Mouse (Mus musculus) limb, embryonic 12.5 days (tissue): ENCODE results near the gene Hoxc4. TPM values are rescaled to one million over a fixed set of nuclear protein-coding genes. Genes with fewer than 3 reads are reported as not detected.

ENCODE experiments used
- ATAC-seq: fragments of 200-750 bp; cut with Nextera tagmentation; 2 replicates; pipeline ENCODE4 v1.8.0; 2017; ENCODE audit warnings: low read depth, moderate TSS enrichment; ENCODE audit not compliant: insufficient number of reproducible peaks, insufficient read depth, low FRiP score, low TSS enrichment
- H3K27ac ChIP-seq: fragments of 300-500 bp; sonication (generic); 2 replicates; pipeline ENCODE4 v1.5.1; 2016; ENCODE audit warnings: mild to moderate bottlenecking, moderate library complexity
- H3K27me3 ChIP-seq: fragments of 300-500 bp; sonication (generic); 2 replicates; pipeline ENCODE4 v1.6.1; 2016; ENCODE audit warnings: mild to moderate bottlenecking, moderate library complexity
- H3K36me3 ChIP-seq: fragments of 300-500 bp; sonication (generic); 2 replicates; pipeline ENCODE4 v1.6.1; 2016; ENCODE audit warnings: mild to moderate bottlenecking, moderate library complexity
- H3K4me1 ChIP-seq: fragments of 300-500 bp; sonication (generic); replicated peaks from 2 replicates; pipeline ENCODE4 v1.6.1; 2016
- H3K4me2 ChIP-seq: fragments of 300-500 bp; sonication (generic); 2 replicates; pipeline ENCODE4 v1.6.1; 2016; ENCODE audit warnings: mild to moderate bottlenecking, moderate library complexity
- H3K4me3 ChIP-seq: fragments of 300-500 bp; sonication (generic); replicated peaks from 2 replicates; pipeline ENCODE4 v1.5.1; 2016; ENCODE audit warnings: mild to moderate bottlenecking
- H3K9ac ChIP-seq: fragments of 300-500 bp; sonication (generic); replicated peaks from 2 replicates; pipeline ENCODE4 v1.6.1; 2016; ENCODE audit warnings: mild to moderate bottlenecking, moderate library complexity
- H3K9me3 ChIP-seq: fragments of 300-500 bp; sonication (generic); 2 replicates; pipeline ENCODE4 v1.6.1; 2016; ENCODE audit warnings: mild to moderate bottlenecking, moderate library complexity
- WGBS: fragments of 180-500 bp; shearing (Covaris S2); methylation state at CpG from one replicate; pipeline ENCODE4 v1.1.7; 2016; 5-methylcytosine and 5-hydroxymethylcytosine counted together
- polyA plus RNA-seq: library from polyadenylated mRNA; unstranded; fragments of >200 nt; fragmentation: Nextera tagmentation; extraction: Ambion mirVana; gene quantifications from 2 replicates; pipeline ENCODE4 v1.2.1, GENCODE M21; 2016

Hoxc4 gene
- 3.8 and 6.7 TPM in 2 replicates for polyA plus RNA-seq

DNA sequence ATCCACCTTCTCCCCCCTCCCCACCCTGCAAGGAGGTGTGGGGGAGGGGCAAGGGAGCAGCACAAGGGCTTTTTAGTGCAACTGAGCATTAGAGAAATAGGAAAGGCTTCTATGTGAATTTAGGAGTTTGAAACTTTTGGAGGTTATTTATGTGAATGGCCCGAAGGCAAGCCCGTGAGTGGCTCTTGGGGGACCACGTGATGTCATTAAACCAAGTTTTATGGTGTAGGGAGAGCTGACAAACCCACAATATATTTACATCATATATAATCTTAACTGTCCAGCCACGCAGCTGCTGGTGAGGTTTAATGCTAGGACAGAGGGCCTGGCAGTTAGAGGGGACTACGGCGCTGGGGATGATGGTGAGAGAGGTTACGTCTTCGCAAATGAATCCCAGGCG lies at the start of gene Hoxc4:
Gene Hoxc4 (plus strand): TSS at position 299 of the 400 bp plus-strand sequence.
- ATAC-seq = no peak
- no peak within 1 kb of the TSS for H3K4me3 ChIP-seq
- 10% methylated on average over 9 of the region's 9 CpGs for WGBS
- H3K4me2 ChIP-seq = no peak within 1 kb of the TSS; the same call in 1 of the 2 replicates
- H3K27ac ChIP-seq = no peak within 1 kb of the TSS
- peaks cover 52% of the 10 kb centered on the region for H3K4me1 ChIP-seq
- no peak within 1 kb of the TSS for H3K9ac ChIP-seq
- H3K9me3 ChIP-seq = no peaks in the 10 kb centered on the region
- no peaks in the 10 kb centered on the region for H3K36me3 ChIP-seq
- peaks cover 99% of the 10 kb centered on the region for H3K27me3 ChIP-seq

DNA sequence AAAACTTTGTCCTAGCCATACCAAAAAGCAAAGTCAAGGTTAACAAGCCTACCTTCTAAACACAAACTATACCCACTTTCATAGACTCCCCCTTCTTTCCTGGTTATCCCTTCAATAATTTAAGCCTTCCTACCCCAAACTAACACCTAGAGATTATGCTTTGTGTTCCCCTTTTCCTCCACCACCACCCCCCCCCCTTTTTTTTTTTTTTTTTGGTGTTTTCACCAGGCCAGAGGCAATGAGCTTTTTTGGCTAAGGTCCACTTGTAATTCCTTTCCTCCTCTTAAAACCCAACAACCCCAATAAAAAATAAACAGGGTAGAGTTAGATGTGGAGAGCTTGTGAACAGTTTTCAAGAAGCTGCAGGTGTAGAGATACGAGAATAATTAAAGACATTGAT lies 49.4 kb upstream of the Hoxc4 start:
- no peak for ATAC-seq
- peak overlapping the region; percentile 61 for H3K4me2 ChIP-seq
- H3K27ac ChIP-seq = no peak overlapping the region
- WGBS = 28% methylated on average over 1 of the region's 1 CpGs
- peaks cover 36% of the 10 kb centered on the region for H3K4me1 ChIP-seq
- H3K4me3 ChIP-seq = peak overlapping the region; percentile 42
- peaks cover 94% of the 10 kb centered on the region for H3K27me3 ChIP-seq
- no peaks in the 10 kb centered on the region for H3K9me3 ChIP-seq
- peak overlapping the region; percentile 42; the same call in 1 of the 2 replicates for H3K9ac ChIP-seq
- H3K36me3 ChIP-seq = no peaks in the 10 kb centered on the region

DNA sequence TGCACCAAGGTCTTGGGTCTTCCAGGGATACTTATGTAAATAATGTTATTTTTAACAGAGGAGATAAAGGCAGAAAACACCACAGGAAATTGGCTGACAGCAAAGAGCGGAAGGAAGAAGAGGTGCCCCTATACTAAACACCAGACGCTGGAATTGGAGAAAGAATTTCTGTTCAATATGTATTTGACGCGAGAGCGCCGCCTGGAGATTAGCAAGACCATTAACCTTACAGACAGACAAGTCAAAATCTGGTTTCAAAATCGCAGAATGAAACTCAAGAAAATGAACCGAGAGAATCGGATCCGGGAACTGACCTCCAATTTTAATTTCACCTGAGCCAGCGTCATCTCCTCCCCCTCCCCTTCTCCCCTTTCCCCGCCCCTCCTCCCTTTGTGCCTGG lies 48.0 kb upstream of the Hoxc4 start:
- H3K4me3 ChIP-seq = peak overlapping the region; percentile 8; the same call in 1 of the 2 replicates
- no peak overlapping the region for H3K27ac ChIP-seq
- H3K36me3 ChIP-seq = no peaks in the 10 kb centered on the region
- H3K9ac ChIP-seq = no peak overlapping the region; the same call in 1 of the 2 replicates
- H3K4me1 ChIP-seq = peaks cover 41% of the 10 kb centered on the region
- ATAC-seq = no peak
- 2% methylated on average over 12 of the region's 12 CpGs for WGBS
- H3K9me3 ChIP-seq = no peaks in the 10 kb centered on the region
- peak overlapping the region; percentile 61 for H3K4me2 ChIP-seq
- H3K27me3 ChIP-seq = peaks cover 93% of the 10 kb centered on the region

DNA sequence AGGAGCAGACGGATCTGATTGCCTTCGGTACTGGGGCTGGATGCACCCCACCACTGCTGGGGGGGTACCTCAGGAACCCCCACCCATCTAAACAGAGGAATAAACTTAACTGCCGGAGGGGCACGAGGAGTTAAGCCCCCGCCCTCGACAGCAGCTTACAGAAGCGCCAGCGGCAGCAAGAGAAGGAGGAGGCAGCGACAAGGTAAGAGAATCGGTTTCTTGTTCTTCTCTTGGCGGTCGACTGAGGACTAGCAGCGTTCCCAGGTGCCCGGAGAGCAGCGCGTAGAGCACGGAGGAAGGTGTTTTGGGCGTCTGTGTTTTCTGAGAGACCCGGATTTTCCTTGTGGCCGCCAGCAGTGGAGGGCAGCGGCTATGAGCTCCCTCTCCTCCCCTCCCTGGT lies 46.5 kb upstream of the Hoxc4 start:
- H3K9ac ChIP-seq = peak overlapping the region; percentile 50
- WGBS = 1% methylated on average over 21 of the region's 21 CpGs
- no peak for ATAC-seq

GRCm38 (mm10) chr15:102972753-102973152 lies 46.0 kb upstream of the Hoxc4 start:
- Histone ChIP-seq H3K4me2 (peak overlapping the region; percentile 82), H3K4me3 (peak overlapping the region; percentile 34), H3K36me3 (no peaks in the 10 kb centered on the region), H3K27ac (peak overlapping the region; percentile 32; the same call in 1 of the 2 replicates), H3K27me3 (peaks cover 93% of the 10 kb centered on the region), H3K9ac (peak overlapping the region; percentile 50), H3K4me1 (peaks cover 54% of the 10 kb centered on the region), H3K9me3 (no peaks in the 10 kb centered on the region)
- ATAC-seq = no peak
- 3% methylated on average over 6 of the region's 6 CpGs for WGBS

More for the DNA sequence above, 46.5 kb upstream of the Hoxc4 start:
- Histone ChIP-seq H3K27me3 (peaks cover 93% of the 10 kb centered on the region), H3K4me1 (peaks cover 49% of the 10 kb centered on the region), H3K4me2 (peak overlapping the region; percentile 82), H3K9me3 (no peaks in the 10 kb centered on the region), H3K27ac (peak overlapping the region; percentile 32; the same call in 1 of the 2 replicates), H3K4me3 (peak overlapping the region; percentile 34), H3K36me3 (no peaks in the 10 kb centered on the region)

DNA sequence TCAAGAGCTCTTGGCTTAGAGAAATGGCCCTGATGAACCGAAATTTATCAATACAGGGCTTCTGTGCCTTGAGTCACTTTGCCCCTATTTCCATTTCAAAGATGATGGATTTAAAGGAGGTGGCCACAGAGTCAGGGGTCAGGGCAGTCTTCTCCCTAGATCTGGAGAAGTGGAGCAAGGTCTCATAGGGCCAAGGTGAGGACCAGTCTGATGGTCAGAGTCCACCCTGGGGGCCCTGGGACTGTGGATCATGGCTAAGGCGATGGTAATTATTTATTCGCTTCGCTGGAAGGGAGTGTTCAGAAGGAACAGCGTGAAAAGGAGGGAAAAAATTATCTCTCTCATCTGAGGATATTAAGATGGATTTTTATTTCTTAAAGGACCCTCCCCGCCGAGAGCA lies 43.7 kb upstream of the Hoxc4 start:
- 0 out of 2 replicates have a peak overlapping the region, but pooled peaks have one; percentile 73 for H3K27ac ChIP-seq
- H3K36me3 ChIP-seq = no peaks in the 10 kb centered on the region
- H3K4me1 ChIP-seq = peaks cover 72% of the 10 kb centered on the region
- 10% methylated on average over 7 of the region's 7 CpGs for WGBS
- H3K9me3 ChIP-seq = no peaks in the 10 kb centered on the region
- peak overlapping the region; percentile 40 for H3K4me3 ChIP-seq
- no peak for ATAC-seq
- H3K4me2 ChIP-seq = peak overlapping the region; percentile 82
- H3K27me3 ChIP-seq = peaks cover 97% of the 10 kb centered on the region
- H3K9ac ChIP-seq = peak overlapping the region; percentile 71; the same call in 1 of the 2 replicates

DNA sequence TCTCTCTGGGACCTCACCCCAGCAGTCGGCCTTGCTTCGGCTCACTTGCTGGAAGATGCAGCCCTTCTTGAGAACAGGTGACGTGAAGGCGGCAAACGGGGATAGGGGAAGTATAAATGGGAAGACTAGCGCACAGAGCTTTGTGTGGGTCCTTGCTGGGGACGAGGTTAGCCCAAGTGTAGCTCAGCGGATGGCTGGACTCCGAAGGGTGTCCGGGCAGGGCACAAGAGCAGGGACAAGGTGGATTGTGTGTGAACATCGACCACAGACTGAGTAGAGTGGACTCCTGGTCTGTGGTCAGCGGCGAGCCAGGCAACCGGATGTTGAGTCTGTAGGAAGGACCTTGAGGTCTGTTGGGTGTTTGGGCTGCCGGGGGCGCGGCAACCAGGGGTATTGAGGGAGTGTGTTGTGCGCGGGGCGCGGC lies 43.0 kb upstream of the Hoxc4 start:
- no peak for ATAC-seq
- under 1% methylated on average over 21 of the region's 21 CpGs for WGBS
- H3K27me3 ChIP-seq = peaks cover 97% of the 10 kb centered on the region
- peak overlapping the region; percentile 71 for H3K9ac ChIP-seq
- H3K36me3 ChIP-seq = no peaks in the 10 kb centered on the region
- peak overlapping the region; percentile 82 for H3K4me2 ChIP-seq
- peak overlapping the region; percentile 73 for H3K27ac ChIP-seq
- peak overlapping the region; percentile 40 for H3K4me3 ChIP-seq
- H3K4me1 ChIP-seq = peaks cover 70% of the 10 kb centered on the region
- no peaks in the 10 kb centered on the region for H3K9me3 ChIP-seq

GRCm38 (mm10) chr15:102976171-102976570 lies 42.6 kb upstream of the Hoxc4 start, which contains the start of gene Hoxc9:
Gene Hoxc9 (plus strand): TSS chr15:102976439.
- peak within 1 kb of the TSS; percentile 40 for H3K4me3 ChIP-seq

DNA sequence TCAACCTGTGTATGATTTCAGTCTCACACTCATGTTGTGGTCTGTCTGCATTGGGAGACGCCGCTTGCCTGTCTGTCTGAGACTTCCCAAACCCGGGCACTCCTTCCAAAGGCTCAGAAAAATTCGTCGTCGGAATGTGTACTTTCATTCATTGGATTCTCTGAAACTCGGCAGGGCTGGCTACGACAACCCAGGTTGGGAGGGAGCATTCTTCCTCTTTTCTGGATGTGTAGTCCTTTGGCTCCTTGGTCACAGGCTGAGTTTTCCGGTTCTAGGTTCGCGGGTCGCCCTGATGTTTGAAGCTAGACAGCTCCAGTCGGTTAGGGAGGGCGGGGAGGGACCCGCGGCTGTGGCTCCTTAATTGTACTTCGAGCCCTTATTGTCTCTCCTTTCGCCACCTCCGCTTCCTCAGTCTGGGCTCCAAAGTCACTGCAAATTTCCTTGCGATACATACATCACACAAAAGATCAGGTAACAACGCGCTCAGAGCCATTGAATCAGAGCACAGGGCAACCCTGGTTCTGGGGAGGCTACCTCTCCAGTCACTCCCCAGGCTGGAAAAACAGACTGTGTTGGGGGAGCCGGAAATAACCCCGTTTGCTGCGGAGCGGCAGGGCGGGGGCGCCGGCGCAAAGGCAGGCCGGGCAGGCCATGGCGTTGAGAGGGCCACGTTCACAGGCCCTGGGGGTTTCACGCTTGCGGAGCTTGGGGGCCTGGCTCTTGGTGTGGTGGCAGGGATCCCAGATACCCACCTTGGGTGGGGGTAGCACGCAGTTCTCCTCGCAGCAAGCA lies 41.9 kb upstream of the Hoxc4 start:
- Histone ChIP-seq H3K4me3 (peak overlapping the region; percentile 40), H3K27me3 (peaks cover 98% of the 10 kb centered on the region), H3K9ac (peak overlapping the region; percentile 71), H3K4me1 (peaks cover 73% of the 10 kb centered on the region), H3K4me2 (peak overlapping the region; percentile 82), H3K9me3 (no peaks in the 10 kb centered on the region), H3K36me3 (no peaks in the 10 kb centered on the region), H3K27ac (peak overlapping the region; percentile 73)
- 2% methylated on average over 37 of the region's 37 CpGs for WGBS
- ATAC-seq = no peak

More at GRCm38 (mm10) chr15:102976171-102976570, 42.6 kb upstream of the Hoxc4 start, which contains the start of gene Hoxc9:
- peak within 1 kb of the TSS; percentile 73 for H3K27ac ChIP-seq
- WGBS = under 1% methylated on average over 12 of the region's 20 CpGs
- no peaks in the 10 kb centered on the region for H3K9me3 ChIP-seq
- no peaks in the 10 kb centered on the region for H3K36me3 ChIP-seq
- no peak for ATAC-seq
- H3K27me3 ChIP-seq = peaks cover 97% of the 10 kb centered on the region
- peak within 1 kb of the TSS; percentile 82 for H3K4me2 ChIP-seq
- H3K9ac ChIP-seq = peak within 1 kb of the TSS; percentile 71
- peaks cover 71% of the 10 kb centered on the region for H3K4me1 ChIP-seq

GRCm38 (mm10) chr15:102977423-102977974 lies 41.2 kb upstream of the Hoxc4 start:
- Histone ChIP-seq H3K4me2 (peak overlapping the region; percentile 82), H3K27me3 (peaks cover 98% of the 10 kb centered on the region), H3K27ac (peak overlapping the region; percentile 73), H3K36me3 (no peaks in the 10 kb centered on the region), H3K4me1 (peaks cover 74% of the 10 kb centered on the region), H3K4me3 (peak overlapping the region; percentile 40), H3K9me3 (no peaks in the 10 kb centered on the region), H3K9ac (peak overlapping the region; percentile 71)
- WGBS = under 1% methylated on average over 16 of the region's 16 CpGs
- ATAC-seq = no peak
